Mouse (Mus musculus) MEL (cell line): Measurements from ENCODE around the gene Pcgf2. TPM values are rescaled to one million over a fixed set of nuclear protein-coding genes. Genes with fewer than 3 reads are reported as not detected.

Source experiments
- DNase-seq: peaks from one replicate; pipeline ENCODE4 v3.0.0; 2011; ENCODE audit warnings: low read depth, low spot score
- H3K27ac ChIP-seq: 2 replicates; pipeline ENCODE4 v1.5.1; 2012; ENCODE audit warnings: low read depth, mild to moderate bottlenecking, control low read depth, low read length, moderate library complexity; ENCODE audit not compliant: control insufficient read depth
- H3K27me3 ChIP-seq, 2 experiments: fragments of 150-350 bp in 1 of 2; sonication (generic) in 1 of 2; 2 replicates each; pipeline ENCODE4 v1.6.1; 2012; ENCODE audit warnings: low read length in 2 of 2, mild to moderate bottlenecking in 2 of 2, improper control_type of control experiment in 1 of 2, moderate library complexity in 1 of 2; ENCODE audit not compliant: insufficient read depth in 2 of 2, control insufficient read depth in 1 of 2
- H3K36me3 ChIP-seq, 2 experiments: 2 replicates each; pipeline ENCODE4 v1.6.1; 2012 to 2014; ENCODE audit warnings: low read length in 2 of 2, improper control_type of control experiment in 1 of 2, inconsistent platforms in 1 of 2, mild to moderate bottlenecking in 1 of 2; ENCODE audit not compliant: insufficient read depth in 2 of 2, control insufficient read depth in 1 of 2
- H3K4me1 ChIP-seq, 2 experiments: fragments of 150-350 bp in 1 of 2; sonication (generic) in 1 of 2; 2 replicates each; pipeline ENCODE4 v1.6.1; 2012; ENCODE audit warnings: low read length in 2 of 2, improper control_type of control experiment in 1 of 2, mild to moderate bottlenecking in 1 of 2; ENCODE audit not compliant: insufficient read depth in 2 of 2, control insufficient read depth in 1 of 2
- H3K4me3 ChIP-seq, 2 experiments: fragments of 150-350 bp in 1 of 2; sonication (generic) in 1 of 2; 2 replicates each; pipeline ENCODE4 v1.5.1; 2012; ENCODE audit warnings: low read depth in 2 of 2, low read length in 2 of 2, mild to moderate bottlenecking in 2 of 2, moderate library complexity in 2 of 2, control low read depth in 1 of 2, improper control_type of control experiment in 1 of 2; ENCODE audit not compliant: control insufficient read depth in 1 of 2, insufficient read depth in 1 of 2
- H3K79me2 ChIP-seq: 2 replicates; pipeline ENCODE4 v1.6.1; 2012; ENCODE audit warnings: mild to moderate bottlenecking, low read length, moderate library complexity; ENCODE audit not compliant: control insufficient read depth, poor library complexity, insufficient read depth
- H3K9ac ChIP-seq: 2 replicates; pipeline ENCODE4 v1.6.1; 2012; ENCODE audit warnings: low read depth, mild to moderate bottlenecking, control low read depth, low read length, moderate library complexity; ENCODE audit not compliant: control insufficient read depth, poor library complexity, severe bottlenecking
- H3K9me3 ChIP-seq: fragments of 150-350 bp; sonication (generic); replicated peaks from 2 replicates; pipeline ENCODE4 v1.6.1; 2012; ENCODE audit warnings: mild to moderate bottlenecking, low read length, improper control_type of control experiment, moderate library complexity; ENCODE audit not compliant: insufficient read depth
- CHD2 ChIP-seq: IDR thresholded peaks from 2 replicates; pipeline ENCODE4 v1.6.1; 2011; ENCODE audit warnings: low read length, improper control_type of control experiment
- CTCF ChIP-seq, 3 experiments: IDR thresholded peaks in 2 of 3; conservative IDR thresholded peaks in 1 of 3; 2 replicates each; pipeline ENCODE4 v1.5.1; 2011 to 2012; ENCODE audit warnings: low read length in 3 of 3, low read depth in 2 of 3, mild to moderate bottlenecking in 2 of 3, improper control_type of control experiment in 1 of 3, inconsistent platforms in 1 of 3, mixed read lengths in 1 of 3, moderate library complexity in 1 of 3; ENCODE audit not compliant: control insufficient read depth in 1 of 3, insufficient read depth in 1 of 3, poor library complexity in 1 of 3, severe bottlenecking in 1 of 3
- E2F4 ChIP-seq: IDR thresholded peaks from 2 replicates; pipeline ENCODE4 v1.6.1; 2011; ENCODE audit warnings: low read depth, low read length, improper control_type of control experiment, borderline replicate concordance
- ELF1 ChIP-seq: IDR thresholded peaks from 2 replicates; pipeline ENCODE4 v1.6.1; 2014; ENCODE audit warnings: low read depth, mild to moderate bottlenecking, inconsistent platforms, low read length, improper control_type of control experiment, moderate library complexity
- EP300 ChIP-seq, 2 experiments: IDR thresholded peaks; 2 replicates each; pipeline ENCODE4 v1.6.1; 2011; ENCODE audit warnings: improper control_type of control experiment in 2 of 2, low read length in 2 of 2, low read depth in 1 of 2, mild to moderate bottlenecking in 1 of 2
- ETS1 ChIP-seq: IDR thresholded peaks from 2 replicates; pipeline ENCODE4 v1.6.1; 2012; ENCODE audit warnings: low read depth, mild to moderate bottlenecking, inconsistent platforms, low read length, improper control_type of control experiment, moderate library complexity
- GATA1 ChIP-seq: IDR thresholded peaks from 2 replicates; pipeline ENCODE4 v1.6.1; 2011; ENCODE audit warnings: low read depth, low read length, improper control_type of control experiment
- KAT2A ChIP-seq: conservative IDR thresholded peaks from 2 replicates; pipeline ENCODE4 v1.6.1; 2012; ENCODE audit warnings: low read depth, low read length, improper control_type of control experiment, inconsistent platforms
- MAFK ChIP-seq: IDR thresholded peaks from 2 replicates; pipeline ENCODE4 v1.6.1; 2011; ENCODE audit warnings: low read depth, mild to moderate bottlenecking, low read length, improper control_type of control experiment, borderline replicate concordance
- MYC ChIP-seq: IDR thresholded peaks from 2 replicates; pipeline ENCODE4 v1.6.1; 2011; ENCODE audit warnings: low read depth, mild to moderate bottlenecking, low read length, improper control_type of control experiment, moderate library complexity
- NELFE ChIP-seq: IDR thresholded peaks from 2 replicates; pipeline ENCODE4 v1.6.1; 2011; ENCODE audit warnings: low read depth, low read length, improper control_type of control experiment
- RAD21 ChIP-seq: IDR thresholded peaks from 2 replicates; pipeline ENCODE4 v1.6.1; 2011; ENCODE audit warnings: mild to moderate bottlenecking, low read depth, low read length, improper control_type of control experiment
- RCOR1 ChIP-seq: IDR thresholded peaks from 2 replicates; pipeline ENCODE4 v1.6.1; 2012; ENCODE audit warnings: low read depth, mild to moderate bottlenecking, inconsistent platforms, low read length, improper control_type of control experiment
- SIN3A ChIP-seq: IDR thresholded peaks from 2 replicates; pipeline ENCODE4 v1.6.1; 2012; ENCODE audit warnings: low read length, improper control_type of control experiment, inconsistent platforms
- SMC3 ChIP-seq: IDR thresholded peaks from 2 replicates; pipeline ENCODE4 v1.6.1; 2011; ENCODE audit warnings: low read depth, low read length, improper control_type of control experiment
- TCF12 ChIP-seq: IDR thresholded peaks from 2 replicates; pipeline ENCODE4 v1.6.1; 2014; ENCODE audit warnings: low read depth, mild to moderate bottlenecking, inconsistent platforms, low read length, improper control_type of control experiment, moderate library complexity
- USF1 ChIP-seq: IDR thresholded peaks from 2 replicates; pipeline ENCODE4 v1.6.1; 2014; ENCODE audit warnings: low read depth, mild to moderate bottlenecking, inconsistent platforms, low read length, improper control_type of control experiment, moderate library complexity
- USF2 ChIP-seq, 2 experiments: IDR thresholded peaks; 2 replicates each; pipeline ENCODE4 v1.6.1; 2011 to 2012; ENCODE audit warnings: improper control_type of control experiment in 2 of 2, low read length in 2 of 2, borderline replicate concordance in 1 of 2, inconsistent platforms in 1 of 2, low read depth in 1 of 2, mild to moderate bottlenecking in 1 of 2; ENCODE audit not compliant: insufficient read depth in 1 of 2
- ZC3H11A ChIP-seq: IDR thresholded peaks from 2 replicates; pipeline ENCODE4 v1.6.1; 2012; ENCODE audit warnings: low read depth, mild to moderate bottlenecking, inconsistent platforms, low read length, improper control_type of control experiment
- ZNF384 ChIP-seq: IDR thresholded peaks from 2 replicates; pipeline ENCODE4 v1.6.1; 2012; ENCODE audit warnings: low read depth, mild to moderate bottlenecking, inconsistent platforms, low read length, improper control_type of control experiment
- polyA plus RNA-seq, 2 experiments: library from polyadenylated mRNA; stranded (reverse) in 1 of 2; unstranded in 1 of 2; fragments of >175 nt in 1 of 2; fragments of >200 nt in 1 of 2; gene quantifications; 2 replicates each; pipeline versions ENCODE4 v1.2.1 to v1.2.4; 2012; ENCODE audit warnings: low replicate concordance in 2 of 2, low read depth in 1 of 2; ENCODE audit not compliant: insufficient read length in 2 of 2, insufficient read depth in 1 of 2, missing spikeins in 1 of 2
- total RNA-seq: library from RNA; depleted of rRNA; stranded (reverse); fragments of 300-350 nt; gene quantifications from 2 replicates; pipeline ENCODE4 v1.2.3, GENCODE M21; 2012

The Pcgf2 gene
- total and polyA plus RNA-seq, 3 experiments: 12.3 to 38.7 TPM; not detected in 1

GRCm38 (mm10) chr11:97743423-97743822 lies 43.1 kb upstream of the Pcgf2 start:
- peak overlapping the region; percentile 97 for H3K9ac ChIP-seq
- peak overlapping the region; percentile 86 to 89 for H3K4me3 ChIP-seq
- peak overlapping the region; percentile 73 for H3K27ac ChIP-seq
- peaks cover 39% of the 10 kb centered on the region for H3K79me2 ChIP-seq
- DNase-seq: peak; percentile 62
- no peaks in the 10 kb centered on the region for H3K9me3 ChIP-seq
- TF ChIP-seq NELFE (no peak), ZNF384 (no peak), KAT2A (no peak), MYC (no peak), CTCF (IDR thresholded peaks at IDR 0.05 in 2 of 3, conservative IDR thresholded peaks at IDR 0.05 in 1 of 3; ENCODE audit: control insufficient read depth in 1 of 3, insufficient read depth in 1 of 3, low read depth in 2 of 3, low read length in 3 of 3, poor library complexity in 1 of 3, severe bottlenecking in 1 of 3) (no peak), TCF12 (no peak), GATA1 (no peak)
- H3K27me3 ChIP-seq: no peaks in the 10 kb centered on the region
- peaks cover 0 to 4% of the 10 kb centered on the region in 2 experiments; a peak in 1 of 4 replicates for H3K36me3 ChIP-seq
- peaks cover 0 to 7% of the 10 kb centered on the region in 2 experiments; a peak in 1 of 4 replicates for H3K4me1 ChIP-seq

GRCm38 (mm10) chr11:97742591-97742990 lies 42.3 kb upstream of the Pcgf2 start:
- Histone ChIP-seq H3K9ac (no peak overlapping the region), H3K27ac (no peak overlapping the region), H3K79me2 (peaks cover 43% of the 10 kb centered on the region), H3K9me3 (no peaks in the 10 kb centered on the region), H3K4me3 (no peak overlapping the region), H3K4me1 (peaks cover 0 to 7% of the 10 kb centered on the region in 2 experiments; a peak in 1 of 4 replicates), H3K27me3 (no peaks in the 10 kb centered on the region), H3K36me3 (peaks cover 0 to 4% of the 10 kb centered on the region in 2 experiments; a peak in 1 of 4 replicates)
- TF ChIP-seq SMC3 (no peak), ELF1 (no peak), RAD21 (no peak), ZC3H11A (no peak), KAT2A (no peak), CTCF (IDR thresholded peaks at IDR 0.05 in 2 of 3, conservative IDR thresholded peaks at IDR 0.05 in 1 of 3; ENCODE audit: control insufficient read depth in 1 of 3, insufficient read depth in 1 of 3, low read depth in 2 of 3, low read length in 3 of 3, poor library complexity in 1 of 3, severe bottlenecking in 1 of 3) (no peak), ETS1 (no peak), CHD2 (no peak), EP300 (IDR thresholded peaks at IDR 0.05; ENCODE audit: low read depth in 1 of 2, low read length in 2 of 2) (no peak)
- no peak for DNase-seq

- peaks cover 43% of the 10 kb centered on the region for H3K79me2 ChIP-seq
- no peak for DNase-seq
- H3K9ac ChIP-seq: no peak overlapping the region
- no peak overlapping the region for H3K27ac ChIP-seq
- H3K4me3 ChIP-seq: no peak overlapping the region
- H3K27me3 ChIP-seq: no peaks in the 10 kb centered on the region
- H3K36me3 ChIP-seq: peaks cover 0 to 4% of the 10 kb centered on the region in 2 experiments; a peak in 1 of 4 replicates
- H3K4me1 ChIP-seq: peaks cover 0 to 7% of the 10 kb centered on the region in 2 experiments; a peak in 1 of 4 replicates
- no peaks in the 10 kb centered on the region for H3K9me3 ChIP-seq
- TF ChIP-seq USF1 (no peak), MAFK (no peak), TCF12 (no peak), CTCF (IDR thresholded peaks at IDR 0.05 in 2 of 3, conservative IDR thresholded peaks at IDR 0.05 in 1 of 3; ENCODE audit: control insufficient read depth in 1 of 3, insufficient read depth in 1 of 3, low read depth in 2 of 3, low read length in 3 of 3, poor library complexity in 1 of 3, severe bottlenecking in 1 of 3) (no peak), RCOR1 (no peak), USF2 (IDR thresholded peaks at IDR 0.05; ENCODE audit: borderline replicate concordance in 1 of 2, insufficient read depth in 1 of 2, low read depth in 1 of 2, low read length in 2 of 2) (no peak), SIN3A (no peak), E2F4 (no peak)
Observed at GRCm38 (mm10) chr11:97742157-97742556, 41.9 kb upstream of the Pcgf2 start.
